Mouse (Mus musculus) forebrain, embryonic 11.5 days (tissue): Measurements from ENCODE around the gene Lingo4. TPM values are rescaled to one million over a fixed set of nuclear protein-coding genes. Genes with fewer than 3 reads are reported as not detected.

Source experiments
- ATAC-seq: fragments of 200-750 bp; cut with Nextera tagmentation; replicated peaks from 2 replicates; pipeline ENCODE4 v1.8.0; 2017; ENCODE audit warnings: moderate TSS enrichment; ENCODE audit not compliant: low FRiP score
- DNase-seq: peaks from one replicate; pipeline ENCODE4 v3.0.0-alpha.2; 2017; ENCODE audit warnings: low spot score
- H3K27ac ChIP-seq: fragments of 300-500 bp; sonication (generic); 2 replicates; pipeline ENCODE4 v1.5.1; 2014; ENCODE audit warnings: low read depth, low read length
- H3K27me3 ChIP-seq: fragments of 300-500 bp; sonication (generic); 2 replicates; pipeline ENCODE4 v1.6.1; 2014; ENCODE audit warnings: mild to moderate bottlenecking, low read length, mixed read lengths; ENCODE audit not compliant: control insufficient read depth, insufficient read depth
- H3K36me3 ChIP-seq: fragments of 300-500 bp; sonication (generic); 2 replicates; pipeline ENCODE4 v1.6.1; 2014; ENCODE audit warnings: mild to moderate bottlenecking, low read length, moderate library complexity, mixed read lengths; ENCODE audit not compliant: control insufficient read depth, insufficient read depth
- H3K4me1 ChIP-seq: fragments of 300-500 bp; sonication (generic); replicated peaks from 2 replicates; pipeline ENCODE4 v1.6.1; 2014; ENCODE audit warnings: low read length, mixed read lengths; ENCODE audit not compliant: control insufficient read depth, insufficient read depth
- H3K4me2 ChIP-seq: fragments of 300-500 bp; sonication (generic); 2 replicates; pipeline ENCODE4 v1.6.1; 2014; ENCODE audit warnings: low read depth, mild to moderate bottlenecking, low read length, moderate library complexity, mixed read lengths; ENCODE audit not compliant: severe bottlenecking
- H3K4me3 ChIP-seq: fragments of 300-500 bp; sonication (generic); 2 replicates; pipeline ENCODE4 v1.5.1; 2014; ENCODE audit warnings: low read depth, low read length
- H3K9ac ChIP-seq: fragments of 300-500 bp; sonication (generic); 2 replicates; pipeline ENCODE4 v1.6.1; 2014; ENCODE audit warnings: low read length
- H3K9me3 ChIP-seq: fragments of 300-500 bp; sonication (generic); 2 replicates; pipeline ENCODE4 v1.6.1; 2016; ENCODE audit warnings: low read length, mixed read lengths; ENCODE audit not compliant: control insufficient read depth
- WGBS: fragments of 180-500 bp; shearing (Covaris S2); extraction: QIAGEN DNeasy Blood & Tissue Kit; methylation state at CpG from one replicate; pipeline ENCODE4 v1.1.7; 2014; 5-methylcytosine and 5-hydroxymethylcytosine counted together
- polyA plus RNA-seq: library from polyadenylated mRNA; unstranded; fragments of >200 nt; fragmentation: Nextera tagmentation; extraction: Ambion mirVana; gene quantifications from 2 replicates; pipeline ENCODE4 v1.2.1, GENCODE M21; 2014

Lingo4 gene
- 0.23 and 0.35 TPM in 2 replicates for polyA plus RNA-seq

- H3K9ac ChIP-seq, result peak within 1 kb of the TSS; percentile 47
- no peaks in the 10 kb centered on the region for H3K36me3 ChIP-seq
- peaks cover 7% of the 10 kb centered on the region; the same call in 1 of the 2 replicates for H3K4me1 ChIP-seq
- H3K9me3 ChIP-seq, result no peaks in the 10 kb centered on the region
- H3K27me3 ChIP-seq, result no peaks in the 10 kb centered on the region
- no peak for ATAC-seq
- no peak within 1 kb of the TSS for H3K27ac ChIP-seq
- 73% methylated on average over 6 of the region's 6 CpGs for WGBS
- H3K4me3 ChIP-seq, result peak within 1 kb of the TSS; percentile 24
- peak within 1 kb of the TSS; percentile 57 for H3K4me2 ChIP-seq
- DNase-seq, result no peak
Observed at GRCm38 (mm10) chr3:94398217-94398616, at the start of gene Lingo4. Gene Lingo4 (plus strand): TSS chr3:94398517.

DNA sequence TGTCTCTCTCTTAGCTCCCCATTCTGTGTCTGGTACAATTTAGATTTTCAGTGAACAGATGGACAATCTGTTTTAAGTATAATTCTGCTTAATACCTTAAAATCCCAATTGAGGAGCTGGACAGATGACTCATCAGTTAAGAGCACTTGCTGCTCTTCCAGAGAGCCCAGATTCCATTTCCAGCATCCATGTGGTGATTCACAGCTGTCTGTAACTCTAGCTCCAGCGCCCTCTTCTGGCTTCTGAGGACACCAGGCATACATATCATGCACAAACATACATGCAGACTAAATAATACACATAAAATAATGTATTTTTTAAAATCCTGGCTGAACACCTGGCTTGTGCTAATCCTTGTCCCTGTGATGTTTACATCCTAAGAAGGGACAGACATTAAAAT lies 37.5 kb upstream of the Lingo4 start:
- H3K27ac ChIP-seq, result no peak overlapping the region
- no peak for ATAC-seq
- no peak for DNase-seq
- H3K36me3 ChIP-seq, result no peaks in the 10 kb centered on the region
- no peaks in the 10 kb centered on the region; the same call in 1 of the 2 replicates for H3K9me3 ChIP-seq
- WGBS, result 8% methylated on average over 1 of the region's 1 CpGs
- H3K27me3 ChIP-seq, result peaks cover 19% of the 10 kb centered on the region
- no peak overlapping the region for H3K4me2 ChIP-seq
- peaks cover 9% of the 10 kb centered on the region; the same call in 1 of the 2 replicates for H3K4me1 ChIP-seq
- no peak overlapping the region for H3K4me3 ChIP-seq
- H3K9ac ChIP-seq, result no peak overlapping the region

GRCm38 (mm10) chr3:94362138-94362537 lies 36.2 kb upstream of the Lingo4 start, which contains the start of gene C2cd4d:
Gene C2cd4d (plus strand): TSS chr3:94362438.
- H3K27me3 ChIP-seq, result peaks cover 19% of the 10 kb centered on the region
- WGBS, result 23% methylated on average over 7 of the region's 7 CpGs
- peak within 1 kb of the TSS; percentile 52 for H3K4me3 ChIP-seq
- no peak within 1 kb of the TSS for H3K27ac ChIP-seq
- no peaks in the 10 kb centered on the region for H3K36me3 ChIP-seq
- DNase-seq, result no peak
- ATAC-seq, result no peak
- H3K9me3 ChIP-seq, result no peaks in the 10 kb centered on the region; the same call in 1 of the 2 replicates
- peak within 1 kb of the TSS; percentile 74 for H3K9ac ChIP-seq
- H3K4me2 ChIP-seq, result peak within 1 kb of the TSS; percentile 85
- peaks cover 9% of the 10 kb centered on the region; the same call in 1 of the 2 replicates for H3K4me1 ChIP-seq

DNA sequence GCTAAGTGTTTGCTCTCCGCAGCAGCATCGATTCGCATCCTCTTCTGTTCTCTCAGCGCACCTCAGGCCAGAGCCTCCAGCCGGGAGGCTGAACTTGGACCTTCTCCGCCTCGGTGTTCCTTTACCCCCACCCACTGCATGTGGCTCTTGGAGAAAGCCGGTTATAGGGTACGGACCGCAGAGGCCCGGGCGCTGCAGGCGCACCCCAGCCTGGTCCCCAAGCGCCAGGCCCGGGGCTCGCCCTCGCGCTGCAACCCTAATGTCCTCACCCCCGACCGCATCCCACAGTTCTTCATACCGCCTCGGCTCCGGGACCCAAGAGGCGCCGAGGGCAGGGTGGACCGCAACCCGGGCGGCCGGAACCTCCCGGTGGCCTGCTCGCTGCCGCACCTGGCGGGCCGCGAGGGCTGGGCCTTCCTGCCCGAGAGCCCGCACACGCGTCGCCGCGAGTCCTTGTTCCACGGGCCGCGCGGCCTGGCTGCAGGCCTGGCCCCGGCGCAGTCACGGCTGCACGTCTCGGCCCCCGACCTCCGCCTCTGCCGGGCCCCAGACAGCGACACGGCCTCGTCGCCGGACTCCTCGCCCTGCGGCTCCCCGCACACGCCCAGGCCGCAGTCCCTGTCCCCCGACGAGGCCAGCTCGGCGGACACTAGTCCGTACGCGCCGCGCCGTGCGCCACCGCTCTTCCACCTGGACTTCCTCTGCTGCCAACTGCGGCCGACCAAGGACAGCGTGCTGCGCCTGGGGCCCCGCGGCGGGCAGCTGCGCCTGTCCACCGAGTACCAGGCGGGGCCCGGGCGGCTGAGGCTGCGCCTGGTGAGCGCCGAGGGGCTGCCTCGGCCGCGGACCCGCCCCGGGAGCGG lies 34.8 kb upstream of the Lingo4 start:
- WGBS, result 7% methylated on average over 97 of the region's 97 CpGs
- DNase-seq (peak; percentile 80), ATAC-seq (peak; percentile 75)
- H3K36me3 ChIP-seq, result no peaks in the 10 kb centered on the region
- peaks cover 19% of the 10 kb centered on the region for H3K27me3 ChIP-seq
- H3K9ac ChIP-seq, result peak overlapping the region; percentile 74
- peaks cover 9% of the 10 kb centered on the region; the same call in 1 of the 2 replicates for H3K4me1 ChIP-seq
- peak overlapping the region; percentile 85 for H3K4me2 ChIP-seq
- no peak overlapping the region for H3K27ac ChIP-seq
- no peaks in the 10 kb centered on the region; the same call in 1 of the 2 replicates for H3K9me3 ChIP-seq
- peak overlapping the region; percentile 52 for H3K4me3 ChIP-seq

DNA sequence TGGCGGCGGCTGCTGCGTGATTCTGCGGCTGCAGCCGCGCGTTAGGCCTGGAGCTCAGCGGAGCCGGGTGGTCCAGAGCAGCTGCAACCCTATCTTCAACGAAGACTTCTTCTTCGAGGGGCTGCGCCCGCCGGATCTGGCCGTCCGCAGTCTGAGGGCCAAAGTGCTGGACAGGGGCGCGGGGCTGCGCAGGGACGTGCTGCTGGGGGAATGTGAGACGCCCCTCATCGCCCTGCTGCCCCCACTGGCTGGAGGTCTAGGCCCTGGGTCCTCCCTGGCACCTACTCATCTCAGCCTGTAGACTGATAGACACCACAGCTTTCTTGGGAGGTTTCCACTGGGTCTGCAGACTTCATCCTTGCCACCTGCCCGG lies 34.2 kb upstream of the Lingo4 start:
- Histone ChIP-seq H3K4me2 (peak overlapping the region; percentile 85), H3K4me3 (peak overlapping the region; percentile 52), H3K27me3 (peaks cover 19% of the 10 kb centered on the region), H3K4me1 (peaks cover 9% of the 10 kb centered on the region; the same call in 1 of the 2 replicates), H3K9ac (peak overlapping the region; percentile 74), H3K27ac (no peak overlapping the region), H3K9me3 (no peaks in the 10 kb centered on the region; the same call in 1 of the 2 replicates), H3K36me3 (no peaks in the 10 kb centered on the region)
- DNase-seq, result no peak
- peak; percentile 40 for ATAC-seq
- WGBS, result 4% methylated on average over 23 of the region's 23 CpGs

DNA sequence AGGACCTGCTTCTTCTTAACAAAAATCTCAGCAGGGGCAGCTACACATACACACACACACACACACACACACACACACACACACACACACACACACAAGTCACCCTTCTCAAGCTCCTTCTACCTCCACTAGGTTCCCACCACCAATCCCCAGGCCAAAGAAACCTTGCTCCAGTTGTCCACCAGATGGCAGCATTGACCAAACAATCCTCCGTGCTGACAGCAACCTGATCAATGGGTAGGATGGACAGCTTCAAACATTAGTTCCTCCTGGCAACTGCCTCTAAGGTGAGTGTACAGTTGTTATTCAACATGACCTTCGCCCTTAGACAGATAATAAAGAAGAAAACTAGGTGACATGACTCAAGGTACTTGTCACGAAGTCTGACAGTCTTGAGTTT lies 31.6 kb upstream of the Lingo4 start:
- DNase-seq (peak; percentile 89), ATAC-seq (peak; percentile 55)
- Histone ChIP-seq H3K9me3 (no peaks in the 10 kb centered on the region; the same call in 1 of the 2 replicates), H3K27ac (no peak overlapping the region), H3K9ac (no peak overlapping the region), H3K4me3 (no peak overlapping the region), H3K36me3 (no peaks in the 10 kb centered on the region), H3K27me3 (peaks cover 19% of the 10 kb centered on the region), H3K4me2 (no peak overlapping the region), H3K4me1 (peaks cover 12% of the 10 kb centered on the region; the same call in 1 of the 2 replicates)
- WGBS, result 21% methylated on average over 3 of the region's 3 CpGs

- WGBS, result 80% methylated on average over 6 of the region's 6 CpGs
Observed at GRCm38 (mm10) chr3:94367511-94367910, 30.8 kb upstream of the Lingo4 start.

DNA sequence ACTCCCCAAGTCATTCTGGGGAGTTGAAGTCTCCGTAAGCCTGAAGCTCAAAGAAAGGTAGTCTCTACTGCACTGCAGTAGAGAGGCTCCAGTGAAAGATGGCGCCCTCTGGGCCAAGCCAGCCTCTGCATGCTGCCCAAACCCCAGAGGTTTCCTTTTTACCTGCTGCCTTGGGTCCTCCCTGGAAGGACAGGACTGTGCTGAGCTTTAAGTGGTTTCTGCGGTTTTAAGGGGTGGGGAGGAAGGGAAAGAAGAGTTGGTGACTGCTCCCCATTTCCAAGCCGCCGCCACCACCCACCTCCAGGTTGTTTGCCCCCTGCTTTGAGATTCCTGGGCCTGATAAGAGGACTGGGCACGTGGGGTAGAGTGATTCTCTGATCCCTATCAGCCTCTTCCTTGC lies 29.7 kb upstream of the Lingo4 start:
- Histone ChIP-seq H3K4me1 (peaks cover 13% of the 10 kb centered on the region), H3K4me2 (no peak overlapping the region), H3K36me3 (no peaks in the 10 kb centered on the region), H3K9ac (no peak overlapping the region), H3K4me3 (no peak overlapping the region), H3K27me3 (peaks cover 7% of the 10 kb centered on the region), H3K27ac (no peak overlapping the region), H3K9me3 (no peaks in the 10 kb centered on the region)
- ATAC-seq (no peak), DNase-seq (no peak)
- 67% methylated on average over 6 of the region's 6 CpGs for WGBS

More at GRCm38 (mm10) chr3:94367511-94367910, 30.8 kb upstream of the Lingo4 start:
- no peak overlapping the region for H3K27ac ChIP-seq
- peaks cover 8% of the 10 kb centered on the region; the same call in 1 of the 2 replicates for H3K4me1 ChIP-seq
- H3K9me3 ChIP-seq, result no peaks in the 10 kb centered on the region; the same call in 1 of the 2 replicates
- no peak overlapping the region for H3K4me3 ChIP-seq
- ATAC-seq, result no peak
- H3K27me3 ChIP-seq, result peaks cover 16% of the 10 kb centered on the region
- H3K4me2 ChIP-seq, result no peak overlapping the region
- DNase-seq, result no peak
- no peaks in the 10 kb centered on the region for H3K36me3 ChIP-seq
- H3K9ac ChIP-seq, result no peak overlapping the region
